Mouse (Mus musculus): ENCODE measurements around the gene Gm17349. TPM values are rescaled to one million over a fixed set of nuclear protein-coding genes. Genes with fewer than 3 reads are reported as not detected.
A peak's percentile ranks its signal among the peaks of the same experiment; 100 is the strongest.
"Not testable (repeated sequence)": the region's sequence is repeated elsewhere in the genome, so short reads cannot be mapped to it uniquely, and the experiment has no call there.

Gene Gm17349
- 1 to 10 TPM; 1.6 to 4.7 TPM for total RNA-seq (2021)

GRCm38 (mm10) chr15:99705440-99706048 lies at the start of gene Gm17349:
Gene Gm17349 (minus strand): TSS chr15:99705490.
- intact Hi-C loops (cut with DNase I): no loop called here
- peak in 1 of 2 experiments; percentile 69 for DNase-seq (ENCODE audit: extremely low spot score in 1 of 2, low spot score in 2 of 2)

- intact Hi-C loops (cut with DNase I): no loop called here
- DNase-seq (ENCODE audit: extremely low spot score in 1 of 2, low spot score in 2 of 2): no peak
These were observed 48.9 kb upstream of the Gm17349 start for GRCm38 (mm10) chr15:99754204-99754603.

GRCm38 (mm10) chr15:99740229-99740628 lies 34.9 kb upstream of the Gm17349 start:
- intact Hi-C loops (cut with DNase I): no loop called here

GRCm38 (mm10) chr15:99736675-99737074 lies 31.4 kb upstream of the Gm17349 start:
- intact Hi-C loops (cut with DNase I): no loop called here
- no peak for DNase-seq (ENCODE audit: extremely low spot score in 1 of 2, low spot score in 2 of 2)

More at GRCm38 (mm10) chr15:99740229-99740628, 34.9 kb upstream of the Gm17349 start:
- DNase-seq (ENCODE audit: extremely low spot score in 1 of 2, low spot score in 2 of 2): no peak

- DNase-seq (ENCODE audit: extremely low spot score in 1 of 2, low spot score in 2 of 2): peak; percentile 100
- intact Hi-C loops (cut with DNase I): no loop called here
These were observed 30.3 kb upstream of the Gm17349 start for GRCm38 (mm10) chr15:99735631-99736030.

- intact Hi-C loops (cut with DNase I): no loop called here
- no peak for DNase-seq (ENCODE audit: extremely low spot score in 1 of 2, low spot score in 2 of 2)
These were observed 27.9 kb upstream of the Gm17349 start for GRCm38 (mm10) chr15:99733186-99733585.

- intact Hi-C loops (cut with DNase I): no loop called here
- no peak for DNase-seq (ENCODE audit: extremely low spot score in 1 of 2, low spot score in 2 of 2)
These were observed 26.4 kb upstream of the Gm17349 start for GRCm38 (mm10) chr15:99731678-99732077.

- intact Hi-C loops (cut with DNase I): no loop called here
These were observed 25.9 kb upstream of the Gm17349 start for GRCm38 (mm10) chr15:99731167-99731566.

GRCm38 (mm10) chr15:99729056-99729783 lies 23.9 kb upstream of the Gm17349 start:
- DNase-seq (ENCODE audit: extremely low spot score in 1 of 2, low spot score in 2 of 2): no peak
- intact Hi-C loops (cut with DNase I): loop anchor here (5.0 to 10.0 kb wide), 2 partner anchors 43 to 176 kb away; partner anchors contain the start of gene Cers5

More at GRCm38 (mm10) chr15:99731167-99731566, 25.9 kb upstream of the Gm17349 start:
- DNase-seq (ENCODE audit: extremely low spot score in 1 of 2, low spot score in 2 of 2): no peak

GRCm38 (mm10) chr15:99728211-99728610 lies 22.9 kb upstream of the Gm17349 start:
- DNase-seq (ENCODE audit: extremely low spot score in 1 of 2, low spot score in 2 of 2): peak in 1 of 2 experiments; percentile 41
- intact Hi-C loops (cut with DNase I): loop anchor here (5.0 to 10.0 kb wide), 2 partner anchors 44 to 177 kb away; partner anchors contain the start of gene Cers5

GRCm38 (mm10) chr15:99727525-99727924 lies 22.2 kb upstream of the Gm17349 start:
- intact Hi-C loops (cut with DNase I): loop anchor here (5.0 to 10.0 kb wide), 2 partner anchors 45 to 177 kb away; partner anchors contain the start of gene Cers5
- no peak for DNase-seq (ENCODE audit: extremely low spot score in 1 of 2, low spot score in 2 of 2)

GRCm38 (mm10) chr15:99727039-99727438 lies 21.7 kb upstream of the Gm17349 start:
- intact Hi-C loops (cut with DNase I): loop anchor here (5.0 to 10.0 kb wide), 2 partner anchors 45 to 178 kb away; partner anchors contain the start of gene Cers5
- DNase-seq (ENCODE audit: extremely low spot score in 1 of 2, low spot score in 2 of 2): not testable (repeated sequence)

GRCm38 (mm10) chr15:99726549-99726948 lies 21.3 kb upstream of the Gm17349 start:
- intact Hi-C loops (cut with DNase I): loop anchor here (5.0 to 10.0 kb wide), 2 partner anchors 46 to 178 kb away; partner anchors contain the start of gene Cers5
- DNase-seq (ENCODE audit: extremely low spot score in 1 of 2, low spot score in 2 of 2): no peak

- DNase-seq (ENCODE audit: extremely low spot score in 1 of 2, low spot score in 2 of 2): peak; percentile 95 to 97
- intact Hi-C loops (cut with DNase I): loop anchor here (5.0 to 10.0 kb wide), 2 partner anchors 47 to 179 kb away; partner anchors contain the start of gene Cers5
These were observed 20.3 kb upstream of the Gm17349 start, which contains the start of gene Cox14 for GRCm38 (mm10) chr15:99725341-99726155. Gene Cox14 (plus strand): TSS chr15:99725618.

GRCm38 (mm10) chr15:99724292-99725021 lies 19.2 kb upstream of the Gm17349 start:
- intact Hi-C loops (cut with DNase I): loop anchor here (5.0 to 10.0 kb wide), 2 partner anchors 48 to 180 kb away; partner anchors contain the start of gene Cers5

GRCm38 (mm10) chr15:99723515-99724291 lies 18.4 kb upstream of the Gm17349 start:
- DNase-seq (ENCODE audit: extremely low spot score in 1 of 2, low spot score in 2 of 2): peak in 1 of 2 experiments; percentile 82
- intact Hi-C loops (cut with DNase I): loop anchor here (10.0 kb wide), 1 partner anchor 181 kb away; no protein-coding TSS in a partner anchor

More at GRCm38 (mm10) chr15:99724292-99725021, 19.2 kb upstream of the Gm17349 start:
- peak; percentile 78 to 80 for DNase-seq (ENCODE audit: extremely low spot score in 1 of 2, low spot score in 2 of 2)

GRCm38 (mm10) chr15:99723120-99723514 lies 17.8 kb upstream of the Gm17349 start:
- intact Hi-C loops (cut with DNase I): loop anchor here (10.0 kb wide), 1 partner anchor 182 kb away; no protein-coding TSS in a partner anchor
- DNase-seq (ENCODE audit: extremely low spot score in 1 of 2, low spot score in 2 of 2): peak in 1 of 2 experiments; percentile 46
